Mouse (Mus musculus): ENCODE results near the gene Lefty2. TPM values are rescaled to one million over a fixed set of nuclear protein-coding genes. Genes with fewer than 3 reads are reported as not detected.
A peak's percentile ranks its signal among the peaks of the same experiment; 100 is the strongest.
"Not testable (repeated sequence)": the region's sequence is repeated elsewhere in the genome, so short reads cannot be mapped to it uniquely, and the experiment has no call there.

Gene Lefty2
- not detected for total RNA-seq (2021)

- DNase-seq: no peak
Observed at GRCm38 (mm10) chr1:180892808-180893207, at the start of gene Lefty2. Gene Lefty2, plus strand, starts transcription at chr1:180893108.

- peak; percentile 79 for DNase-seq
Observed at GRCm38 (mm10) chr1:180848114-180848510, 44.8 kb upstream of the Lefty2 start.

- peak; percentile 75 for DNase-seq
Observed at GRCm38 (mm10) chr1:180848511-180849241, 44.2 kb upstream of the Lefty2 start.

GRCm38 (mm10) chr1:180849701-180850301 lies 43.1 kb upstream of the Lefty2 start:
- no peak for DNase-seq

GRCm38 (mm10) chr1:180850316-180851270 lies 42.3 kb upstream of the Lefty2 start, which contains the start of gene Sde2:
Gene Sde2, plus strand, starts transcription at chr1:180851127.
- DNase-seq: peak; percentile 100

GRCm38 (mm10) chr1:180858763-180859162 lies 34.1 kb upstream of the Lefty2 start:
- DNase-seq: no peak

- DNase-seq: no peak
Observed at GRCm38 (mm10) chr1:180860030-180860429, 32.9 kb upstream of the Lefty2 start.

GRCm38 (mm10) chr1:180863606-180864005 lies 29.3 kb upstream of the Lefty2 start:
- DNase-seq: peak; percentile 28

GRCm38 (mm10) chr1:180866001-180866400 lies 26.9 kb upstream of the Lefty2 start:
- no peak for DNase-seq

- DNase-seq: peak; percentile 35
Observed at GRCm38 (mm10) chr1:180870122-180870650, 22.7 kb upstream of the Lefty2 start.

- DNase-seq: peak; percentile 59
Observed at GRCm38 (mm10) chr1:180873861-180874484, 18.9 kb upstream of the Lefty2 start.

GRCm38 (mm10) chr1:180874615-180875014 lies 18.3 kb upstream of the Lefty2 start:
- DNase-seq: no peak

- no peak for DNase-seq
Observed at GRCm38 (mm10) chr1:180875126-180875525, 17.8 kb upstream of the Lefty2 start.

- no peak for DNase-seq
Observed at GRCm38 (mm10) chr1:180877466-180877865, 15.4 kb upstream of the Lefty2 start.

- no peak for DNase-seq
Observed at GRCm38 (mm10) chr1:180881768-180882167, 11.1 kb upstream of the Lefty2 start.

- no peak for DNase-seq
Observed at GRCm38 (mm10) chr1:180883731-180884130, 9.2 kb upstream of the Lefty2 start.

GRCm38 (mm10) chr1:180884484-180884883 lies 8.4 kb upstream of the Lefty2 start:
- no peak for DNase-seq

- DNase-seq: peak; percentile 91
Observed at GRCm38 (mm10) chr1:180888556-180889042, 4.3 kb upstream of the Lefty2 start.

GRCm38 (mm10) chr1:180889172-180889571 lies 3.7 kb upstream of the Lefty2 start:
- no peak for DNase-seq

- DNase-seq: peak; percentile 36
Observed at GRCm38 (mm10) chr1:180889841-180890240, 3.1 kb upstream of the Lefty2 start.

GRCm38 (mm10) chr1:180894088-180894987 lies 1.4 kb downstream of the Lefty2 start:
- not testable (repeated sequence) for DNase-seq

Data from heart, postnatal 4 days (tissue).